Mouse (Mus musculus) MEL-GATA-1-ER (cell line): ENCODE results near the gene Tcp1.

ENCODE experiments used
- DNase-seq: peaks from one replicate; pipeline ENCODE4 v3.0.0-alpha.2; 2012; ENCODE audit warnings: low read depth; ENCODE audit errors: extremely low read depth

Gene Tcp1

DNA sequence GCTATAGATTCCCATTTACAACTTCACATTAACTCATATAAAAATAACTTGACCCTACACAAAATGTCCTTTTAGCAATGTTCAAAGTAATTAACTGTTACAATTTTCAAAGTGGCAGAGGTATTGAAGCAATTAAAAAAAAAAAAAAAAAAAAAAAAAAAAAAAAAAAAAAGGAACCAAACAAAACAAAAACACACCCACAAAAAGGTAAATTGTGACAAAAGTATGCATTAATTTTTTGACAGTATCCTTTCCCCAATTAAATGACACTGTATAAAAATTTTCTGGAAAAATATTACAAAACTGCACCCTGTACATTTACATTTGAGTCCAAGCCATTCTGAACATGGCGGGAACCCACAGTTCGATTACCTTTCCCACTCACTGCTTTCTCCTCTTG, 51.7 kb downstream of the Tcp1 start:
- no peak for DNase-seq

DNA sequence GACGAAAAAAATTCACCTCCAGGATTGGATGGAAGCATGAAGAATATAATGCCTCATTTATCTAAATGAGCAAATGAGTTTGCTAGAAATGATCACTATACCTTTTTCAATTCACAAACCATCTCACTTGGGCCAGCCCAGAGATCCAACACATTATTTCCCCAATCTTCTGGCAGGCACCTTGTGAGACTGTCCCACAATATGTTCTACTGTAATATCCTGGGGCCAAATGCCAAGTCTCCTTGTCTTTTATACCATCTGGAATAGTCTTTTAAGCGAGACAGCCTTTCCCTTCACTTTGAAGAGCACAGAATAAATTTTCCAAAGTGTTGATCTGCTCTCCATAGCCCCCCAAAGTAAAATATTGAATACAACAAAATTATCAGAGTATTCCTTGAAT, 58.4 kb downstream of the Tcp1 start:
- no peak for DNase-seq
